Mouse (Mus musculus): ENCODE results near the gene Phf20.

DNA sequence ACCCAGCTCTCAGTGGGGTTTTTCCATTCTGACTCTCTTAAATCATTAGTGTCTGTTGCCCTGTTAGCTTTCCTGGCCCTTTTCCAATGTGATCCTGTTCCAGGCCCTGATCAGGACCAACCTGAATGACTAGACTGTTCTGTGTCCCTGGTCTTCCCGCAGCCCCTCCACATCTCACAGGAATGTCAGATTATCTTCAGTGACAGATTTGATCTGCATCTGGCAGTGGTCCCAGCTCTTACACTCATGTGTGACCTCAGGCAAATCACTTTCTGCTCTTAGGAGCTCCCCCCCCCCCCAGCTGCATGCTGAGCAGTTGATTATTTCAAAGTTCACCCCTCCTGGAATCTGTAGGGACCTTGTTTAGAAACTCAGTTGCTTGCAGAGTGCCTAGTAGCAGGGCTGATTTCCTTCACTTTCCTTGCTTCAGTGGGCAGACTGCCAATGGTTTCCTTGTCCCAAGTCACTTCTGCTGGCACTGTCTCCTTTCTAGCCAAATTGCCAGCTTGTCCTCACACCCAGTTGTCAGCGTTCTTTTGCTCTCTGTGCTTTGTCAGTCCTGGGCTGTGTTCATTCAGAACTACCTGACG is 6.7 kb downstream of the Phf20 start:
- TF ChIP-seq E2F4 (IDR thresholded peaks at IDR 0.05; ENCODE audit: insufficient read depth) (no peak), POLR2A (IDR thresholded peaks at IDR 0.05; ENCODE audit: insufficient read length, low read depth) (no peak), MYOG (IDR thresholded peaks at IDR 0.05; ENCODE audit: control insufficient read depth in 1 of 3, insufficient read depth in 1 of 3, insufficient read length in 2 of 3, low read depth in 2 of 3) (no peak), MAX (IDR thresholded peaks at IDR 0.05; ENCODE audit: low read depth) (no peak), MYOD1 (IDR thresholded peaks at IDR 0.05; ENCODE audit: control insufficient read depth in 1 of 3, insufficient read length in 2 of 3, low read depth in 2 of 3) (no peak), CEBPB (IDR thresholded peaks at IDR 0.05; ENCODE audit: insufficient read depth, poor library complexity, severe bottlenecking) (no peak), USF1 (IDR thresholded peaks at IDR 0.05; ENCODE audit: low read depth) (no peak), POLR2AphosphoS2 (IDR thresholded peaks at IDR 0.05; ENCODE audit: insufficient read length, low read depth) (no peak), TCF12 (IDR thresholded peaks at IDR 0.05; ENCODE audit: insufficient read depth, poor library complexity, severe bottlenecking) (no peak), SRF (IDR thresholded peaks at IDR 0.05; ENCODE audit: control insufficient read depth, insufficient read length, low read depth) (no peak)
